In the genomic region with DNA sequence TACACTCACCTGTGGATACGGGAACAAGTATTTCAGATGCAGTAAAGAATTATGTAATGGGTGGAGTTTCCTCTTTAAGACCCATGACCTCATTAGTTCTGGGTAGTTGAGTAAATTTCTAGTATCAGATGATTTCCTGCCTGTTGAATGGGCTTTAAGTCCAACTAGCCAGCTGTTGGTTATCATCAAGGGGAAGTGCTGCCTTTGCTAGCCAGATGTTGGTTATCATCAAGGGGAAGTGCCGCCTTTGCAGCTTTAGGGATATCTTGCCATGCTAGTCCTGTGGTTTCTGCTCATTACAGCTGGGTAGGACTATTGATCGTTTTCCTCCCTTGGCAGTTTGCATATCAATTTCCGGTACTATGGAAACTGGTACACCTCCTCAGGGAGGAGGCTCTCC, we compare ENCODE assay signal across 30 mouse cellular contexts. TPM values are rescaled to one million over a fixed set of nuclear protein-coding genes. Genes with fewer than 3 reads are reported as not detected.
DNase-seq lines count a peak whose midpoint lies in the region; ATAC-seq and TF ChIP-seq lines count a peak whose summit lies in the region.
"Had no signal": no experiment of that assay in that cellular context is flagged by ENCODE, and none has a peak within 500 bp of the region (broad histone marks: within the 10 kb centered on the region; RNA-seq: fewer than 3 reads in every experiment).

No protein-coding gene starts in this region.

- no peaks in the 10 kb centered on the region for H3K27me3 ChIP-seq in liver, embryonic 14.5 days (ENCODE audit: control insufficient read depth, insufficient read depth, low read length)
- 0 out of 2 replicates have a peak, but pooled peaks cover 5% of the 10 kb centered on the region for H3K27me3 ChIP-seq in liver, embryonic 12.5 days (replicated peaks)
- H3K27me3 ChIP-seq in thymus, adult 2 months (ENCODE audit: control insufficient read depth, insufficient read depth, low read length): no peaks in the 10 kb centered on the region
- H3K27me3 ChIP-seq: heart, embryonic 12.5 days; midbrain, embryonic 15.5 days had no signal

- peak; percentile 36; the same call in 1 of the 2 replicates for ATAC-seq in liver, embryonic 14.5 days (ENCODE audit: insufficient read depth)
- ATAC-seq in liver, embryonic 12.5 days: no peak
- ATAC-seq in granulocyte monocyte progenitor cell, adult 5-6 weeks (replicated peaks; ENCODE audit: poor library complexity, severe bottlenecking): peak; percentile 96
- ATAC-seq in megakaryocyte, adult 5-6 weeks (ENCODE audit: poor library complexity, severe bottlenecking): peak; percentile 92
- ATAC-seq: hindbrain, postnatal 0 days; midbrain, embryonic 15.5 days had no signal

- no peak for TF ChIP-seq POLR2A in thymus, adult 2 months (IDR thresholded peaks at IDR 0.05; ENCODE audit: control insufficient read depth, extremely low read depth, insufficient read depth, low read length, poor library complexity)

- no peaks in the 10 kb centered on the region for H3K9me3 ChIP-seq in liver, embryonic 14.5 days (ENCODE audit: control insufficient read depth, low read length)
- no peaks in the 10 kb centered on the region for H3K9me3 ChIP-seq in liver, embryonic 12.5 days (replicated peaks)
- H3K9me3 ChIP-seq: forebrain, embryonic 10.5 days; heart, embryonic 12.5 days; midbrain, embryonic 15.5 days had no signal

- WGBS in liver, embryonic 14.5 days (ENCODE audit: insufficient replicate concordance): 16% methylated on average over 4 of the region's 4 CpGs
- WGBS in liver, embryonic 12.5 days (ENCODE audit: insufficient replicate concordance): 18% methylated on average over 4 of the region's 4 CpGs
- 56% methylated on average over 4 of the region's 4 CpGs for WGBS in thymus, adult 2 months

- no peak overlapping the region for H3K4me2 ChIP-seq in liver, embryonic 14.5 days (ENCODE audit: low read depth)
- no peak overlapping the region for H3K4me2 ChIP-seq in liver, embryonic 12.5 days
- H3K4me2 ChIP-seq: heart, embryonic 12.5 days; midbrain, embryonic 15.5 days had no signal

- no peak overlapping the region for H3K27ac ChIP-seq in liver, embryonic 14.5 days
- H3K27ac ChIP-seq in liver, embryonic 12.5 days: no peak overlapping the region
- no peak overlapping the region for H3K27ac ChIP-seq in thymus, adult 2 months (ENCODE audit: control insufficient read depth, insufficient read depth, low read length)
- H3K27ac ChIP-seq: forebrain, embryonic 10.5 days; gastrocnemius, adult 2 months; hindbrain, postnatal 0 days; midbrain, embryonic 15.5 days had no signal

- H3K4me3 ChIP-seq in liver, embryonic 14.5 days (ENCODE audit: insufficient read depth in 1 of 2, low read depth in 2 of 2, low read length in 2 of 2): no peak overlapping the region
- H3K4me3 ChIP-seq in liver, embryonic 12.5 days: no peak overlapping the region
- no peak overlapping the region for H3K4me3 ChIP-seq in thymus, adult 2 months (ENCODE audit: control insufficient read depth, insufficient read depth, low read length)
- H3K4me3 ChIP-seq: forebrain, embryonic 10.5 days; gastrocnemius, adult 2 months; heart, embryonic 12.5 days; midbrain, embryonic 15.5 days; myocyte had no signal

- H3K9ac ChIP-seq in liver, embryonic 14.5 days (replicated peaks): no peak overlapping the region
- H3K9ac ChIP-seq in liver, embryonic 12.5 days: no peak overlapping the region
- H3K9ac ChIP-seq: heart, embryonic 12.5 days; midbrain, embryonic 15.5 days had no signal

- no peaks in the 10 kb centered on the region for H3K36me3 ChIP-seq in liver, embryonic 14.5 days (replicated peaks; ENCODE audit: control insufficient read depth, insufficient read depth, low read depth)
- no peaks in the 10 kb centered on the region for H3K36me3 ChIP-seq in liver, embryonic 12.5 days
- H3K36me3 ChIP-seq in thymus, adult 2 months (ENCODE audit: control insufficient read depth, insufficient read depth, low read length): no peaks in the 10 kb centered on the region
- H3K36me3 ChIP-seq: forebrain, embryonic 10.5 days; heart, embryonic 12.5 days; midbrain, embryonic 15.5 days had no signal

- DNase-seq in liver, embryonic 14.5 days (ENCODE audit: low read depth in 3 of 3, low spot score in 3 of 3): no peak
- DNase-seq in left cerebral cortex, postnatal 25 days (ENCODE audit: low spot score in 2 of 2): no peak
- no peak for DNase-seq in gastrocnemius, postnatal 4 days (ENCODE audit: low spot score in 2 of 2)
- DNase-seq in lung, postnatal 4 days: no peak
- no peak for DNase-seq in thymus, adult 2 months
- DNase-seq: adrenal gland, postnatal 14 days; B cell, adult 2 months; cerebellum, adult 9-10 months; gastrocnemius, adult 2 months; heart, adult 18-20 months; heart, postnatal 10 days; kidney, adult 18-20 months; layer of hippocampus, adult 9-11 months; lung, adult 18-20 months; lung, postnatal 14 days; spleen, adult 18-20 months; thymus, postnatal 14 days had no signal

- no peak for TF ChIP-seq CTCF in liver, embryonic 14.5 days (IDR thresholded peaks at IDR 0.05; ENCODE audit: low read depth)
- no peak for TF ChIP-seq CTCF in thymus, adult 2 months (IDR thresholded peaks at IDR 0.05; ENCODE audit: borderline replicate concordance, control insufficient read depth, extremely low read depth, insufficient read depth, low read length, poor library complexity)

- intact Hi-C loops in left cerebral cortex, postnatal 25 days (cut with DNase I): no loop called here

- TF ChIP-seq EP300 in liver, embryonic 14.5 days (IDR thresholded peaks at IDR 0.05; ENCODE audit: low read depth): no peak

- H3K4me1 ChIP-seq in liver, embryonic 14.5 days (replicated peaks; ENCODE audit: control insufficient read depth in 2 of 2, insufficient read depth in 2 of 2, low read length in 1 of 2): peaks cover 0 to 16% of the 10 kb centered on the region in 2 experiments; a peak in 3 of 4 replicates
- H3K4me1 ChIP-seq in liver, embryonic 12.5 days: peaks cover 34% of the 10 kb centered on the region
- H3K4me1 ChIP-seq in thymus, adult 2 months (replicated peaks; ENCODE audit: control insufficient read depth, insufficient read depth, low read length): 0 out of 2 replicates have a peak, but pooled peaks cover 2% of the 10 kb centered on the region
- H3K4me1 ChIP-seq: midbrain, embryonic 15.5 days had no signal

RNA-seq across cellular contexts. Expression of a gene that starts 2.0 kb away (rescaled TPM):
- not detected in 2 replicates for polyA plus RNA-seq in liver, embryonic 14.5 days (2012; rRNA removed)
- not detected in 2 replicates for polyA plus RNA-seq in liver, embryonic 14.5 days (2014; fragmentation: Nextera tagmentation; extraction: Ambion mirVana)
- 0.06 TPM in 1 of 2 replicates, not detected in the other for polyA plus RNA-seq in liver, embryonic 12.5 days (2016; fragmentation: Nextera tagmentation; extraction: Ambion mirVana)
- not detected in 2 replicates for total RNA-seq in granulocyte monocyte progenitor cell, adult 5-6 weeks (2014; fragmentation: Nextera tagmentation)
- not detected in 2 replicates for total RNA-seq in granulocyte monocyte progenitor cell, adult 5-6 weeks (2017)
- total RNA-seq in megakaryocyte, adult 5-6 weeks (2015): not detected in 2 replicates
- total RNA-seq in megakaryocyte, adult 5-6 weeks (2017): not detected in 2 replicates
- total RNA-seq in left cerebral cortex, postnatal 25 days (2021): under 1 TPM in 1 of 2 experiments, not detected in 1; 0.21 TPM
- not detected for total RNA-seq in gastrocnemius, postnatal 4 days (2021)
- 0.08 TPM in 1 of 2 replicates, not detected in the other for polyA plus RNA-seq in thymus, adult 2 months (2012; rRNA removed)
- total RNA-seq: adrenal gland, postnatal 14 days; gastrocnemius, adult 2 months; heart, adult 18-20 months; heart, postnatal 10 days; hindbrain, postnatal 0 days; left cerebral cortex, adult 18-20 months had no signal
- polyA plus RNA-seq: embryonic facial prominence, embryonic 11.5 days; hindbrain, embryonic 11.5 days; kidney, embryonic 16.5 days; large intestine, adult 2 months; myocyte had no signal

RNA-seq across cellular contexts. Expression of a gene that starts 49.8 kb away (rescaled TPM):
- 43.3 and 80.7 TPM in 2 replicates for polyA plus RNA-seq in liver, embryonic 14.5 days (2012; rRNA removed)
- polyA plus RNA-seq in liver, embryonic 14.5 days (2014; fragmentation: Nextera tagmentation; extraction: Ambion mirVana): 176 and 181 TPM in 2 replicates
- polyA plus RNA-seq in liver, embryonic 12.5 days (2016; fragmentation: Nextera tagmentation; extraction: Ambion mirVana): 157 and 159 TPM in 2 replicates
- 61.7 and 65.1 TPM in 2 replicates for total RNA-seq in granulocyte monocyte progenitor cell, adult 5-6 weeks (2014; fragmentation: Nextera tagmentation)
- total RNA-seq in granulocyte monocyte progenitor cell, adult 5-6 weeks (2017): 68.3 and 87.5 TPM in 2 replicates
- 56.1 and 60.6 TPM in 2 replicates for total RNA-seq in megakaryocyte, adult 5-6 weeks (2015)
- total RNA-seq in megakaryocyte, adult 5-6 weeks (2017): 52.7 and 60.0 TPM in 2 replicates
- 100 to 1,000 TPM; 115 to 120 TPM for total RNA-seq in left cerebral cortex, postnatal 25 days (2021)
- 10 to 100 TPM; 40.8 to 42.0 TPM for total RNA-seq in gastrocnemius, postnatal 4 days (2021)
- 25.5 and 29.0 TPM in 2 replicates for polyA plus RNA-seq in thymus, adult 2 months (2012; rRNA removed)
